Mouse (Mus musculus) layer of hippocampus, postnatal 10 days (tissue): ENCODE data around the gene Rhebl1. TPM values are rescaled to one million over a fixed set of nuclear protein-coding genes. Genes with fewer than 3 reads are reported as not detected.

Source experiments
- DNase-seq, 2 experiments: peaks; one replicate each; pipeline ENCODE4 v3.0.0; 2021; ENCODE audit warnings: low spot score in 2 of 2
- total RNA-seq, 2 experiments: library from RNA; stranded (reverse); gene quantifications; 2 replicates each; pipeline ENCODE4 v1.2.3; 2021

Rhebl1 gene
- total RNA-seq, 2 experiments from 2014 or later = 8.8 to 13.0 TPM

GRCm38 (mm10) chr15:98871916-98872888 is 22.1 kb downstream of the Rhebl1 start:
- peak; percentile 93 to 95 for DNase-seq

GRCm38 (mm10) chr15:98871070-98871915 is 23.0 kb downstream of the Rhebl1 start, which contains the start of gene Kmt2d:
Gene Kmt2d (minus strand): TSS chr15:98871204.
- DNase-seq = no peak

DNA sequence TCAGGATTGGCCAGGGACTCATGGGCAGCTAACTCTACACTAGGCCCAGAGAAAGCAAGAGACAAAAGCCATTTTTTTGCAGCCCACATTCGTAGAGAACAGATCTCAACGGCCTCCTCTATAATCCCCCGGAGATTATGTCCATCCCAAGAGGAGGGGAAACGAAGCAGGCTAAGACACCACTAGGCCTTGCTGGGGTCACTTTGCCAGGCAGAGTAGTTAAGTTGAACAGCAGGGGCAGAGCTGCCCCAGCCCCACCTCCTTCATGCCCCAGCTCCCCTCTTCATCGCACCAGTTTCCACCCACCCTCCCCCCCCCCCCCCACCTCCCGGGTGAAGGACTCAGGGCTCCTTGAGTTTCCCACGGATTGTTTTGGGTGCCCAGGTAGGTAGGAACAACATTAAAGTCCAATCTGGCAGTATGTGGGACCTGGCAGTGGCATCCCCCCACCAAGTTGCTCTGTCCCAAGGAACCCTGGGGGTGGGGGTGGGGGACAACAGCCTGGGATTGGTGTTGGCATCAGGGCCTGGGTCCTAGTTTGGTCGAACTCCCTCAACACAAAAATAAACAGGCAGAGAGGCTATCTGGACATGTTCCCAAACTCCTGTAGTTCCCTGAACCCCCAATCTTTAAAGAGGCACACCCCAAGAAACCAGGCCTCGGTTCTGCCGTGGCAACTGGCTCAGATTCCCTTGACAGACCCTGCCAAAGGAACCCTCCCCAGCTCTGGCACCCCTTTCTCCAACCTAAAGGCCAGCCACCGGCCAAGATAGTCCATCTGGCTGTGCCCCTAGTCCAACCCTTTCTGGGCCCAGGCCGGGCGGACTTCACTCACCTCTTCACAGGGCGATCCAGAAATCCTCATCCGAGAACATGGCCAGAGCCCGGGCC is 23.9 kb downstream of the Rhebl1 start:
- peak; percentile 34 to 58 for DNase-seq

DNA sequence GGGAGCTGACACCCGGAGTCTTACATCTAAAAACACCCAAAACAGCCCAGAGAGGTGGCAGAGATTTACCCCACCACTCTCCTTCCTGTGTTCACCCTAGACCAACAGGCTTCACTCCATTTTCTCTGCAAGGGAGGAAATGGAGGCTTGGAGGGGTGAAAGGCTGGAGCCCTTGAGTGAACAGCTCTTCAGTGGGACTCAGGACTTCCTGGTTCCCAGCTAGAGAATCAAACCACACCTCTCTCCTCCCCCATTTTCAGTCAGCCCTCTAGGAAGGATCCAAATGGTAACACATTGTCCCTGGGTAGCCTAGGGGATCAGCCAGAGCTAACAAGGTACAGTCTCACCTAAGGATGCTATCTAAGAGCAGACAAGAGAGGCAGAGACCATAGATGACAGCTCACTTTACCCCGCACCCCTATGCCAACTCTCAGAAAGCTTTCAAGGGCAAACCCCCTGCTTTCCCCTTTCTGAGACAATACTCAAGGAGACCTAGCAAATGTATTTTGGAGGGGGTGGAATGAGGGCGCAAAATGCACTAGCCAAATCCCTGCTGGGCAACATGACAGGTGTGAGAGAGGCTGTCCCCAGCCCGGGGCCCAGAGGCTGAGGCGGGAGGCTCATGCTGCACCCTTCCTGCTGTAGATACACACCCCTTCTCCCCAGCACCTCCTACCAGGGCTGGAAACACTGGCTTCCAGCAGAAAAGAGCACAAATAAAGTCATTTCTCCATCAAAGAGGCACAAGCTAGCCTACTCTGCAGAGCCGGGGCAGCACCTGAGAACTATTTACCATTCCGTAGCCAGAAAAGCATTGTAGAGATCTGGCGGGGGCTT is 24.8 kb downstream of the Rhebl1 start:
- no peak for DNase-seq

- no peak for DNase-seq
Measured at GRCm38 (mm10) chr15:98868346-98869063, 25.8 kb downstream of the Rhebl1 start.

DNA sequence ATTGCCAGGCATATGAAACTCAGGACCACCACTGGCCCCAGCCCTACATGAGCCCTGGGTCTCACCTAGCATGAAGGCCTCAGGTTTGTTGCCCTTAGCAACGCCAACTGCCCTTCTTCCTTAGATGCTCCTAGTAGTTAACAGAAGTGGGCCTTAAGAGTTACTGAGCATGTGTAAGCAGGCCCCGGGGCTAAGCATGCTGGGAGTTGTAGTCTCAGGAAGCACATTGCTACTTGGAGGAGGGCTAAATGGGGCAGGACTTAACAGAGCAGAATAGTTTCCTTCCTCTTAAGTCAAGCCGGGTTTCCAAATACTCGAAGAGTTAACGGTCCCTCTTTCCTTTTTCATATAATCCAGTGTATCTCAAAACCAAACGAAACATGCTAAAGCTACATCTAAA is 27.0 kb downstream of the Rhebl1 start:
- DNase-seq = peak in 1 of 2 experiments; percentile 59

DNA sequence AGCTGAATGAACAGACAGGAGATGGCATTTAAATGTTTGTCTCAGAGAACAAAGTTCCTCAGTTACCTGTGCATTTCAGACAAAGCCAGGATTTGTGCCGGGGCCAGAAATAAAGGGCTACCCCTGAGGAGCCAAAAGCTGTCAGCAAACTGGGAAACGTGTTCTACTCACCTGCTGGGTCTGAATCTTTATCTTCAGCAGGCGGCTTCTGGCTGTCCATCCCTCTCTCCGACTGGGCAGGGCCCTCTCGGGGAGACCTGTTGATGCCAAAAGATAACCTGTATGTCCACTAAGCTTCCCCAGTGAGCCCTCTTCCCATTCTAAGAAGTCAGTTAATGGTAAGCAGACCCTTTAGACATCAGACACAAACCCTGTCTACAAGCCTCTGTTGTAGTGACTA is 27.8 kb downstream of the Rhebl1 start:
- DNase-seq = no peak

GRCm38 (mm10) chr15:98865771-98866170 is 28.6 kb downstream of the Rhebl1 start:
- DNase-seq = no peak

DNA sequence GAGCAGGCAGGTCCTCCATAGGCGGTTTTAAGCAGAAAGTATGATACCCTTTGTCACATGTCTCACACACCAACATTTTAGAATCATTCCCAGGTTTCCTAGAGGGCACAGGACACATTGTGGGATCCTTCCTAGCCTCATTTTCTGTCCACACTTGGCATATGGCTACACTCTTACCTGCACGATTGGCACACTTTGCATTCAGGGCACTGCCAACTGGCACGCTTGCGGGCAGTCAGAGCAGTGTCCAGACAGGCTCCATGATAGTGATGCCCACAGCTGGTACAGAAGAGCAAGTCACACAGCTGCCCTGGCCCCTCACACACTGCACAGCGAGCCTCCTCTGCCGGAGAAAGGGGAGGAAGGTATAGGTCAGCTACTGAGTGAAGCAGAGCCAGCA is 29.4 kb downstream of the Rhebl1 start:
- DNase-seq = no peak

GRCm38 (mm10) chr15:98863451-98863958 is 30.8 kb downstream of the Rhebl1 start:
- no peak for DNase-seq

- no peak for DNase-seq
Measured at GRCm38 (mm10) chr15:98861701-98862410, 32.5 kb downstream of the Rhebl1 start.

DNA sequence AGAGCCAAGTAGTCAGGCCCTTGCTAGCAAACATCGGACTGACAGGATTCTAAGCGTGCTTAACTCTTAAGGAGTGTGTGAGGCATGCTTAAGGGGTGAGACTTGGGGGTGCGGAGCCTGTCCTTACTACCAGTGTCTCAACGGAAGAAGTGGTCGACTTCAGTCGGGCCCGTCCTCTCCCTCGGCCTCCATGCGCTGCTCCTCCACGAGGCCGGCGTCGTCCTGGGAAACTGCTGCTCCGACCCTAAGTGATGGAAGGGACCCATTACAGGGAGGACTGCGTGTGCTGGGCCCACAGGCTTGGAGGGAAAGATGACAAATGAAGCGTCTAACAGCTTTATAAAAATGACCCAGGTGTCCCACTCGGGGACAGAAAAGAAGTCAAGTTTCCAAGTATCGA is 33.4 kb downstream of the Rhebl1 start:
- DNase-seq = no peak

DNA sequence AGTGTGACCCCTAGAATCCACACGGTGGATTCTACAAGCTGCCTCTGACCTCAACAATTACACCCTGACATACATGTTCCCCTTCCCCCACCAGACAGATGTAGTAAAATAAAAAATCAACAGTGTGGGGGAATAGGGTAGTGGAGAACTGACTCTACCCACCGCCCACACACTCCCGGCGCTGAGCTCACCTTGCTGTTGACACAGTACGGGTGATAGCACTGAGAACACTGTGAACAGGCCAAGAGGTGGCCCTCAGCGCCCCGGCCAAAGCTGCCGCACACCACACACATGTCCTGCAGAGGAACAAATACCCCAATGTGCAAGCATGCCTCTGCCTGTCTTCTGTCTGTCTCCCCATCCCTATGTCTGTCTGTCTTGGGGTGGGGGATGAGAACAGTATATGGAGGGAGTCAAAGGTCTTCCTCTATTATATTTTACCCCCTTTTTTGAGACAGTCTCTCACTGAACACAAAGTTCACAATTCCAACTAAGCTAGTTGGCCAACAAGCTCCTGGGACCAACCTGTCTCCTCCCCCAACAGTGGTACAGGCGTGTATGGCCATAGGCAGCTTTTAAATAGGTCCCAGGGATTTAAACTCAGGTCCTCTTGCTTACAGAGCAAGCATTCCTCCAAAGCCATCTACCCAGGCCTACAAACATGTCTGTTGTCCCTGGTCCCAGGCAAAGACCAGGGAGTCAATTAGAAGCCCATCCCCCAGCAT is 34.9 kb downstream of the Rhebl1 start:
- no peak for DNase-seq

DNA sequence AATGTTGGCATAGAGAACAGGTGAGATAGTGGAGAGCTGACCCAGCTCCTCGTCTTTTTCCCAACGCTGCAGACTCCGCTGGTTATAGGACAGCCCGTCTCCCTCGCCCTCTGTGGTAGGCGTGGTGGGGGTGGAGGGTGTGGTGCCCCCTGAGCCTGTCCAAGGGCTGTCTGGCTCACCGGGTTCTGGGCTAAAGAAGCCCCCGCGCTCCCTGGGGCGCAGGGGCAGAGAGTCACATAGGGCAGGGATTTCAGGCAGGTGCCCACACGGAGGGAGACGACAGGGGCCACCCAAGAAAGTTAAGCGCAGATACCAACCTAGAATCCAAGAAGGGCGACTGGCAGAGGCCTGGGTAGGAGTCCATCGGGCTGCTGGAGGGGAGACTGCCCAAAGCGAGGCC is 40.1 kb downstream of the Rhebl1 start:
- DNase-seq = no peak

DNA sequence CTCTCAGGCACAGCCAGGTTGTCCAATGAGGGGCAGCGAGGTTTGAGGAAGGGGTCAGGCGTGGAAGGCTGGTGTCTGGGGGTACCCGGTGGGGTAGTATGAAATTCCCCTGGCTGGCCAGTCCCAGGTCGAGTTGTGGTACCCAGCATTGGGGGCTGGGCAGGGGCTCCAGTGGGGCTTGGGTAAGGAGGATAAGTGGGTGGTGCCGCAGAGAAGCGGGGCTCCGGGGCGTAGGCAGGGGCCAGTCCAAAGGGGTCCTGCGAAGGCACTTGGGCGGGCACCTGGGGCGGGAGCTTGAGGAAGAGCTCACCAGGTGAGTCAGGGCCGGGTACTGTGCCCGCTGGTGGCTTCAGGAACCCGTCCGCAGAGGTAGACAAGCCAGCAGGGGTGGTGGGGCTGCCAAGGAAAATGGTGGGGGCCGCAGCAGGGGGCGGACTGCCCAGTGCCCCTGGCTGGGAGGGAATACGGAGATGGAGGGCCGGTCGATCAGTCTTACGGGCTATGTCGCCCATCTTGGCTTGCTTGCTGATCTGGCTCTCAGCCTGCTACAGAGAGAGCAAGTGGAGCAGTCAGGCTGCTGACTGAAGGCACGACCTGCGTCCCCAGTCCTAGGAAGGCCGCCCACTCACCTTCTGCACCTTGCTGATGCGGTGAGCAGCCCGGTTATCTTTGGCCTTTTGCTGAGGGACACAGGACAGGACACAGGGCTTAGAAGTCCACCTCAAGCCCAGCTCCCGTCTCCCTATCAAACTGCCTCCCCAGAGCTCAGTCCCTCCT is 41.0 kb downstream of the Rhebl1 start:
- DNase-seq = no peak

DNA sequence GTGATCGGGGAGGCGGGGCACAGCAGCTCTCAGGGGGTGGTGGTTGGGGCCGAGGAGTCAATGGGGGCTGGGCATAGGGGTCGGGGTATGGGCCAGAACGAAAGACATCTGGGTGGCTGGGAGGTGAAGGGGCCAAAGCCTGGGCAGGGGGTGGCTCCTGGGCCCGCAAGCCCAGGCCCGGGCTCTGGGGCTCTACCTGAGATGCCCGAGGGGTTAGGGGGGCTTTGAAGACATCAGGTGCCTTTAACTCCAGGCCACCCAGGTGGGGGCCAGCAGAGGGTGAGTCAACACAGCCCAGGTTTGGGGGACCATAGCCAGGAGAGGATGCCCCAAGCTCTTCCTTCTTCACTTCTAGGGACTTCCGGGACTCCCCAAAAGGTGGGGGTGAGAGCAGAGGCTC is 41.6 kb downstream of the Rhebl1 start:
- DNase-seq = no peak

- no peak for DNase-seq
Measured at GRCm38 (mm10) chr15:98852071-98852470, 42.3 kb downstream of the Rhebl1 start.
